ENCODE assay signal across 17 mouse cellular contexts in the genomic region with DNA sequence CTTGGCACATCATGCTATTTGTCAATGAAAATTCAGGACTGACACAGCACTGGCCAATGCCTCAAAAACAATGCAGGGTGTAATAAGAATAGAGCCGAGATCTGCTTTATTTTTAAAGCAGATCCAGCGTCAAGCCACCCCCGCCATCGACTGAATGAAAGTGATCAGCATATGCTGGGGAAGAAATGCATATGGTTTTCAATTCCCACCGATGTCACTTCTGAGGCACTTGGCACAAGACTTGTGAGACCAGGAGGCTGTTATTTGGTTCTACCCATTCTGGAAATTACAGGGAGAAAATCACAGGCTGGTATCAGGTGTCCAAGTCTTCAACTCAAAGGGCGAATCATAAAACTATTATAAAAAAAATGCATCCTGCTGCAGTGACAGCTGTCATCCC.
DNase-seq lines count a peak whose midpoint lies in the region; ATAC-seq and TF ChIP-seq lines count a peak whose summit lies in the region.
"Had no signal": no experiment of that assay in that cellular context is flagged by ENCODE, and none has a peak within 500 bp of the region (broad histone marks: within the 10 kb centered on the region; RNA-seq: fewer than 3 reads in every experiment).

No protein-coding gene starts in this region.

- H3K36me3 ChIP-seq in forebrain, postnatal 0 days (ENCODE audit: insufficient read depth) = no peaks in the 10 kb centered on the region
- H3K36me3 ChIP-seq: heart, embryonic 13.5 days; liver, embryonic 15.5 days; neural tube, embryonic 12.5 days had no signal

- WGBS in forebrain, postnatal 0 days = 40% methylated on average over 6 of the region's 6 CpGs

- H3K27me3 ChIP-seq in forebrain, postnatal 0 days (ENCODE audit: insufficient read depth, low read length) = no peaks in the 10 kb centered on the region
- H3K27me3 ChIP-seq: heart, embryonic 13.5 days; liver, embryonic 15.5 days; neural tube, embryonic 12.5 days had no signal

- no peak overlapping the region for H3K27ac ChIP-seq in forebrain, postnatal 0 days (ENCODE audit: low read depth, low read length)
- H3K27ac ChIP-seq: heart, embryonic 13.5 days; liver, embryonic 15.5 days; neural tube, embryonic 12.5 days had no signal

- no peak overlapping the region for H3K4me2 ChIP-seq in forebrain, postnatal 0 days (ENCODE audit: low read depth)
- H3K4me2 ChIP-seq: heart, embryonic 13.5 days; liver, embryonic 15.5 days; neural tube, embryonic 12.5 days had no signal

- no peak for TF ChIP-seq CTCF in forebrain, postnatal 0 days (IDR thresholded peaks at IDR 0.05; ENCODE audit: low read depth)

- ATAC-seq in forebrain, postnatal 0 days = peak; percentile 62

- H3K9ac ChIP-seq in forebrain, postnatal 0 days = no peak overlapping the region
- H3K9ac ChIP-seq: heart, embryonic 13.5 days; liver, embryonic 15.5 days; neural tube, embryonic 12.5 days had no signal

- H3K9me3 ChIP-seq in forebrain, postnatal 0 days (ENCODE audit: low read length) = no peaks in the 10 kb centered on the region
- H3K9me3 ChIP-seq: heart, embryonic 13.5 days; liver, embryonic 15.5 days; neural tube, embryonic 12.5 days had no signal

- H3K4me1 ChIP-seq in forebrain, postnatal 0 days (ENCODE audit: insufficient read depth) = no peaks in the 10 kb centered on the region
- H3K4me1 ChIP-seq: heart, embryonic 13.5 days; liver, embryonic 15.5 days; neural tube, embryonic 12.5 days had no signal

- peak; percentile 21 for DNase-seq in layer of hippocampus, adult 11-12 months (ENCODE audit: low spot score)
- no peak for DNase-seq in layer of hippocampus, adult 9-10 months (ENCODE audit: low spot score)
- DNase-seq in forebrain, postnatal 0 days = peak; percentile 51
- peak; percentile 32 to 43 for DNase-seq in layer of hippocampus, adult 8-10 months (ENCODE audit: low spot score in 2 of 2)
- DNase-seq in right cerebral cortex, postnatal 25 days = peak; percentile 14
- DNase-seq in thymus, postnatal 14 days = no peak
- no peak for DNase-seq in lung, postnatal 36 days
- DNase-seq: adrenal gland, postnatal 25 days; cerebellum, postnatal 14 days; heart, postnatal 4 days; kidney, adult 18-20 months; kidney, postnatal 14 days; lung, postnatal 14 days had no signal

- H3K4me3 ChIP-seq in forebrain, postnatal 0 days (ENCODE audit: low read depth, low read length) = no peak overlapping the region
- H3K4me3 ChIP-seq: erythroblast, embryonic 14.5 days; heart, embryonic 13.5 days; liver, embryonic 15.5 days; neural tube, embryonic 12.5 days had no signal

Comparison
In these comparisons a context has a peak if more than half of its experiments do, and no peak if none do; other contexts are left out.
1. DNase-seq: peak in layer of hippocampus, adult 11-12 months (single experiment), forebrain, postnatal 0 days (single experiment), layer of hippocampus, adult 8-10 months (2 of 2) and right cerebral cortex, postnatal 25 days (single experiment); none in layer of hippocampus, adult 9-10 months (single experiment), thymus, postnatal 14 days (single experiment) and lung, postnatal 36 days (single experiment).